Mouse (Mus musculus) CH12.LX (cell line): Measurements from ENCODE around the gene Trim56.

Experiments used
- CHD2 ChIP-seq: IDR thresholded peaks from 2 replicates; pipeline ENCODE4 v1.6.1; 2011; ENCODE audit warnings: low read length, improper control_type of control experiment
- CTCF ChIP-seq, 2 experiments: IDR thresholded peaks in 1 of 2; conservative IDR thresholded peaks in 1 of 2; 2 replicates each; pipeline ENCODE4 v1.5.1; 2011 to 2012; ENCODE audit warnings: low read depth in 2 of 2, low read length in 2 of 2, improper control_type of control experiment in 1 of 2, inconsistent platforms in 1 of 2, mild to moderate bottlenecking in 1 of 2, moderate library complexity in 1 of 2
- E2F4 ChIP-seq: IDR thresholded peaks from 2 replicates; pipeline ENCODE4 v1.6.1; 2011; ENCODE audit warnings: low read depth, low read length, improper control_type of control experiment; ENCODE audit not compliant: insufficient replicate concordance
- ELF1 ChIP-seq: IDR thresholded peaks from 2 replicates; pipeline ENCODE4 v1.6.1; 2014; ENCODE audit warnings: low read depth, mild to moderate bottlenecking, inconsistent platforms, low read length, improper control_type of control experiment
- EP300 ChIP-seq: IDR thresholded peaks from 2 replicates; pipeline ENCODE4 v1.6.1; 2011; ENCODE audit warnings: low read length, improper control_type of control experiment
- GABPA ChIP-seq: IDR thresholded peaks from 2 replicates; pipeline ENCODE4 v1.6.1; 2012; ENCODE audit warnings: low read depth, low read length, improper control_type of control experiment, inconsistent platforms; ENCODE audit not compliant: insufficient replicate concordance
- HCFC1 ChIP-seq: IDR thresholded peaks from 2 replicates; pipeline ENCODE4 v1.6.1; 2012; ENCODE audit warnings: low read depth, mild to moderate bottlenecking, inconsistent platforms, low read length, improper control_type of control experiment
- MAFK ChIP-seq: IDR thresholded peaks from 2 replicates; pipeline ENCODE4 v1.6.1; 2011; ENCODE audit warnings: low read length, improper control_type of control experiment; ENCODE audit not compliant: insufficient replicate concordance
- MXI1 ChIP-seq: IDR thresholded peaks from 2 replicates; pipeline ENCODE4 v1.6.1; 2011; ENCODE audit warnings: mild to moderate bottlenecking, low read depth, low read length, improper control_type of control experiment
- POLR2A ChIP-seq: IDR thresholded peaks from 2 replicates; pipeline ENCODE4 v1.6.1; 2011; ENCODE audit warnings: low read depth, mild to moderate bottlenecking, improper control_type of control experiment, low read length
- POLR2AphosphoS2 ChIP-seq: IDR thresholded peaks from 2 replicates; pipeline ENCODE4 v1.6.1; 2011; ENCODE audit warnings: low read depth, low read length, improper control_type of control experiment
- SIN3A ChIP-seq: IDR thresholded peaks from 2 replicates; pipeline ENCODE4 v1.6.1; 2012; ENCODE audit warnings: low read length, improper control_type of control experiment, inconsistent platforms
- TCF12 ChIP-seq: IDR thresholded peaks from 2 replicates; pipeline ENCODE4 v1.6.1; 2014; ENCODE audit warnings: low read depth, mild to moderate bottlenecking, inconsistent platforms, low read length, improper control_type of control experiment
- ZKSCAN1 ChIP-seq: IDR thresholded peaks from 2 replicates; pipeline ENCODE4 v1.6.1; 2012; ENCODE audit warnings: low read depth, inconsistent platforms, low read length, improper control_type of control experiment, borderline replicate concordance

DNA sequence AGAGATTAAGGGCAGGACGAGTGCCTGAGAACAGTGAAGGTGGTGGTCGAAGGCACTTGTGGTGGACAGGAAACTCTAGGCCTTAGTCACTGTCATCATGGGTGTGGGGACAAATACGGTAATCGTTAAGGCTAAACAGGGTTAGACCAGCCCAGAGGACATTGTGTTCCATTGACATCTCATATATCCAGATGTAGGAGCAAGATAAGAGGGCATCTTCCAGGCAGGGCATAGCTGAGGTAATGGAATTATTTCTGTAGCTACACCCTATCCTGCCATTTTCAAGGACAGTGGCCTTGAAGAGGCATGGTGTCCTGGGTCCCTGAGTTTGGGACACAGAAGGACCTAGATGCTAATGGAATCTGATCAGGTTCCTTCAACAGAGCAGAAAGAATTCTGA lies 45.8 kb upstream of the Trim56 start:
- no peak for TF ChIP-seq E2F4
- no peak for TF ChIP-seq MXI1
- no peak for TF ChIP-seq CTCF (conservative IDR thresholded peaks at IDR 0.05 in 1 of 2, IDR thresholded peaks at IDR 0.05 in 1 of 2; ENCODE audit: low read depth in 2 of 2, low read length in 2 of 2)
- TF ChIP-seq SIN3A: no peak
- TF ChIP-seq POLR2A: no peak
- TF ChIP-seq GABPA: no peak
- TF ChIP-seq MAFK: no peak
- TF ChIP-seq EP300: no peak
- TF ChIP-seq POLR2AphosphoS2: no peak
- no peak for TF ChIP-seq HCFC1
- no peak for TF ChIP-seq CHD2
- TF ChIP-seq ELF1: no peak
- TF ChIP-seq TCF12: no peak
- no peak for TF ChIP-seq ZKSCAN1
